Mouse (Mus musculus) layer of hippocampus, adult 8-10 months (tissue): ENCODE measurements at regions not wholly inside any gene's neighbourhood (a gene's known extent, or its start where the extent isn't known, plus 50 kb on each side); places are given as distances from the start of the nearest gene placed in this dataset.

Source experiments
- DNase-seq, 2 experiments: peaks; one replicate each; pipeline ENCODE4 v3.0.0; 2022; ENCODE audit warnings: low spot score in 2 of 2

DNA sequence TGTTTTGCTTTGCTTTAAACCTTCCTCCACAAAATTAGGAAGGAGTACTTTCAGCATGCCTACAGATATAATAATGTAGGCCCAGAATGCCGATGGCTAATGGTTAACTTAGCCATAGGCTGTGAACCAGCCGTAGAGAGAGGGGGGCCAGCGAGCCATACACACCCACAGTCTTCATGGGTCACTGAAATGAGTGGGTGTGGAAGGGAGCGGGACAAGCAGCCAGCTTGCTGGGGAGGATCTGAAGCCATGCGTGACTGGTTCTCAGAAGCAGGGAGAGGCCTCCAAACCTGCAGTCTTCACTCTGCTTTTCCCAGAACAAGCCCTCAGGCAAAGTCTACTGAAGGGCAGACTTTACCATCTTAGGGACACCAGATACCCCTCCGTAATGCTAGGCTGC lies 50.8 kb upstream of the Ptpn13 start:
- DNase-seq, result no peak

DNA sequence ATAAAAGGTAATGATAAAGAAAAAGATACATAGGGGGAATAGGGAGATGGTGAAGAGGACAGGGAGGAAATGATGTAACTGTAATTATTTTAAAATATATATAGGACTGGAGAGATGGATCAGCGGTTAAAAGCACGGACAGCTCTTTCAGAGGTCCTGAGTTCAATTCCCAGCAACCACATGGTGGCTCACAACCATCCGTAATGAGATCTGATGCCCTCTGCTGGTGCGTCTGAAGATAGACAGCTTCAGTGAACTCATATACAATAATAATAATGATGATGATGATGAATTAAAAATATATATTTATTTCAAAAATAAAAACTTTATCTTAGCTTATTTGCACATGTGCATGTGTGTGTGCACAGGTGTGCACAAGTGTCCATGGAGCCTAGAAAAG lies 51.9 kb upstream of the Ptpn13 start:
- no peak for DNase-seq

DNA sequence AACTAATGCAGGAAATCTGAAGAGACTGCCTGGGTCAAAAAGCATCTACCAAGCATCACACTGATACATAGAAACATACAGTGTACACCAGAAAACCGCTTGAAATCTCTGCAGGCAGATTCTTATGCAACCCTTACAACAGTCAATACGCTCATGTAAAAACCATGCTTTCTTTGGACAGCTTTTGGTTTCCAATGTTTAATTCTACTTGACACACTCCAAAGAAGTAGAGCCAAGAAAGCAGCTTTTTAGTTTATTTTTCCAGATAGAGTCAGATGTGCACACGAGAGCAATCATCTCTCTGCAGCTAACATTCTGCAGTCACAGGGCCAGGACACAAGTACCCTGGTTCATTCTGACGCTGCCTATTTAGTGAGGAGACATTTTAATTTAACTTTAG lies 54.5 kb upstream of the Ptpn13 start:
- no peak for DNase-seq

DNA sequence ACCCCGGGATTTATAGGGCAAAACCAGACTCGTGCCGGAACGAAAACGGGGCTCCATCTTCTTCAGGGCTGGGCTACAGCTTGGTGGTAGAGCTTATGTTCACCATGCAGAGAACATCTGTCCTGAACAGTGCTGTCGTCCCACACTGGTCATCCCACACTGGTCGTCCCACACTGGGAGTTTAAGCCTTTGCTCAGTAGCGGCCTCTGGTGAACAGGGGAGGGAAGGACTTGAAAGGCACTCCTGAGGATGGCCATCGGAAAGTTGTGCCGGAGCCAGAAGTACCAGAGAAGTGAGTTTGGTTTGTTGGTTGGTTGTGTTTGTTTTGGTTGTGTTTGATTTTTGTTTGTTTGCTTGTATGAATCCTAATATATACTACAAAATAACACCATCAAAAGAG lies 56.0 kb upstream of the Ptpn13 start:
- no peak for DNase-seq

GRCm38 (mm10) chr5:103367201-103367671 lies 57.8 kb upstream of the Ptpn13 start:
- no peak for DNase-seq

- DNase-seq, result no peak
Observed at GRCm38 (mm10) chr5:103365700-103366448, 59.1 kb upstream of the Ptpn13 start.

DNA sequence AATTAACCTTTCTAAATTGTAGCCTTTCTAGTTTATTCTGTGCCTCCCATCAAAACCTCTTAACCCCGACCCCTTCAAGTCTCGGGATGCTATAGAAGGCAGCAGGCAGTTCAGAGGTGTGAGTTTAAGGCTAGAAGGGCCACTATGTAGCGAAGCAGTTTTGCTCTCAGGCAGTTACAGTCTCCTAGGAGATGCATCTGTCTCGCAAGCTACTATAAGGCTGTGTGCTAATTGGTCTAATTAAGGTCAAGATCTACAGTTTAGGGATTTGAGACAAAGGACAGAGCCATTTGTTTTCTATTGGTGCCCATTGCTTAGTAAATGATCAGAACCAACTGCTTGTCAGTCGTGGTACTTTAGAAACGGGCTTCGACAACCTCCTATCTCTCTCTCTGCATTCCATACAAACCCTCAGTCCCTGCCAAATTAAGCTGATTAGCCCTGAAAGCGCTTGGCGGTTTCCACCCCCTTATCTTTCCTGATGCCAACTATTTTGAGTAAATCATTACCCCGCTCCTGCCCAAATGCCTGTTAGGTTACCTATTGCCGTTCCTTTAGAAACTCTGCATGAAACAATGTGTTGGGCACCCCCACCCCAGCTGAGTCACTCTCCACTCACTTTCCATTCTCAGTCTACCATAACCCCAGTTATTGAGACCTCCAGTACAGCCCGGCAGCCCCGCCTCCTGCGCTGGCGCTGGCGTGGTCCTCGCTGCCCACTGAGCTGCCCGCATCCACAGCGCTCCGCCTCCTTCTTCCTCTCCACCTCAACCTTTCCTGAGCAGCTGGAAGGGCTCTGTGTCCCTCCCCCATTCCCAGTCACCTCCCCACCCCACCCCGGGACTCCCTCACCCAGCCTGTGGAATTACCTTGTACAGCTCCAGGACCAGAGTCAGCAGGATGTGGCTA lies 59.9 kb upstream of the Ptpn13 start:
- DNase-seq, result no peak

DNA sequence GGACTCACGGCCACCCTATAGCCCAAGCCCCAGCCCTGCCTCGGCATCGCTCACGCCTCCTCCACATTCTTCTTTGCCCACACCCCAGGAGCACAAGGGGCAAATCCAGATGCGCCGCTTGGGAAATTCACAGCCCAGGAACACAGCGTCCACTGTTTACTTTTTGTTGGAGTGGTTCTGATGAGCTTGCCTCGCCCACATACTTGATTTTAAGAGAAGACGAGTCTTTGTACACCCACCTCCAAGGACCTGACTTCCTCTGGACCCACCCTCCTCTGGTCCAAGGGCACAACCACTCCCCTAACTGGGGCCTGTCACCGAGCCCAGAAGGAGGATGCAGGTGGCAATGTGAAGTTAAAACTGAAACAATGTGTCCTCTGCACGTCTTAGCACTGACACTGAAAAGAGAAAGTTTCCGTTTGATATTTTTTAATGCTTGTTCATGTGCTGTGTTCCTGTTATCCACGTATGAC lies 64.2 kb upstream of the Ptpn13 start:
- no peak for DNase-seq

DNA sequence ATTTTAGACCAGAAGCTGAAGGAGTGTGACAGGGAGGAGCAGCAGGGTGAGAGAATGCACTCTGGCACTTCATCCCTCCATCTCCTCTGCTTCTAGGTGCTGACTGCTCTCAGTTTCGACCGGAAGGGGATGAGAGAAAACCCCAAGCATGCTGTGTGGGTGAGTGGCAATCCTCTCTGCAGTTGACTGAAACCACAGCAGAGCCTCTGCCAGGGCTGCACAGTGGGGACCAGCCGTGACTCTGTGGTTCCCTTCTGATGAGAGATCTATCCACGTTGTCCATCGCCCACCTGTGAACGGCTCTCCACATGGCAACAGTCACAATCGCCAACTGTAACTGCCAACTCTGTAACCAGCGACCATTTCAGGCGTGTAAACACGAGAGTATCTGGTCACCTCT lies 64.6 kb upstream of the Ptpn13 start:
- no peak for DNase-seq

- no peak for DNase-seq
Observed at GRCm38 (mm10) chr5:103357558-103357957, 67.4 kb upstream of the Ptpn13 start.

- DNase-seq, result no peak
Observed at GRCm38 (mm10) chr5:103356500-103356899, 68.5 kb upstream of the Ptpn13 start.

GRCm38 (mm10) chr5:103355372-103356300 lies 69.4 kb upstream of the Ptpn13 start:
- peak; percentile 27 to 50 for DNase-seq

- no peak for DNase-seq
Observed at GRCm38 (mm10) chr5:103343869-103344268, 81.1 kb upstream of the Ptpn13 start.

DNA sequence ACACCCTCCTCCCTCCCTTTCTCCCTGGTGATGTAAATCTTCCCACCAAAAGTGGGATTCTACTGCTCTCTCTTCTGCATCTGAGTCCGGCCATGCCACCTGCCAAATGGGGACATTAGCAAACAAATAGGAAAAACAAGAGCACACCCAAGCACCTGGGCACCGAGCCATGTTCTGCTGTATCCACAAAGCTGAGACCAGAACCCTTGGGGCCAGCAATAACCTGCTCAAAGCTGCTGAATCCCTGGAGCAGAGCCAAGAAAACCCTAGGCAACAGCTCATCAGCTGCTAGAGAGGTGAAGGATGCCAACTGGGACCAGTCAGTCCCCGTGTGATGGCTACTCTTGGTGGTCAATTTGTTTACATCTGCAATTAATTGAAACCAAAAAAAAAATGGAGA lies 83.5 kb upstream of the Ptpn13 start:
- no peak for DNase-seq

- DNase-seq, result no peak
Observed at GRCm38 (mm10) chr5:103340626-103341025, 84.4 kb upstream of the Ptpn13 start.

- DNase-seq, result no peak
Observed at GRCm38 (mm10) chr5:103336689-103337490, 88.1 kb upstream of the Ptpn13 start.

- DNase-seq, result peak; percentile 45 to 52
Observed at GRCm38 (mm10) chr5:103335916-103336688, 88.9 kb upstream of the Ptpn13 start.

DNA sequence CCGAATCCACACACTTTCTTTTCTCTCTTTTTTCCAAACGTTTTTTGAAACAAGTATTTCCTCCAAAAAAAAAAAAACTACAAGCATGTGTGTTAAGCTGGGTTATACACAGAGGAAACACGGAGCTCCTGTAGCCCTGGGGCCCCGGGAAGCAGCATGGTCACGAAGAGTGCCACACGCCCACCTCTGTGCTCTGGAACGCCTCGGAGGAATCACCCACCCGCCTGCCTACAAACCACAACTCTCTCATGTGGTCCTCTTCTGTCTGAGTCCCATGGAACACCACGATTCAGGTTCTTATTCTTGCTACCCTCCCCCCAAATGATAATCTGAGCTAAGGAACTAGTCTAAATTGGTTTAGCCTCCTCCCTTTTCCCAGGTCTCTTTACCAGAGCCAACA lies 98.6 kb upstream of the Ptpn13 start:
- no peak for DNase-seq

GRCm38 (mm10) chr5:103320341-103320740 lies 104.7 kb upstream of the Ptpn13 start:
- DNase-seq, result no peak
